In genomic region chr19:5073028-5073427, GRCm38 (mm10) we compare ENCODE assay signal across 8 mouse cellular contexts. TPM values are rescaled to one million over a fixed set of nuclear protein-coding genes. Genes with fewer than 3 reads are reported as not detected.
DNase-seq lines count a peak whose midpoint lies in the region; ATAC-seq lines count a peak whose summit lies in the region.

No protein-coding gene starts in this region.

- peaks cover 50% of the 10 kb centered on the region for H3K4me1 ChIP-seq in heart, embryonic 13.5 days

- DNase-seq in adrenal gland, adult 2 months: peak; percentile 45
- no peak for DNase-seq in adrenal gland, adult 8-10 months
- DNase-seq in B cell, adult 2 months: peak; percentile 61 to 65
- DNase-seq in cerebellum, adult 9-11 months: peak; percentile 47
- DNase-seq in kidney, postnatal 25 days: peak; percentile 69 to 83
- peak; percentile 84 for DNase-seq in testis, postnatal 10 days (ENCODE audit: low spot score)

- H3K36me3 ChIP-seq in heart, embryonic 13.5 days: no peaks in the 10 kb centered on the region

- no peak overlapping the region for H3K9ac ChIP-seq in heart, embryonic 13.5 days

- H3K27me3 ChIP-seq in heart, embryonic 13.5 days (replicated peaks): peaks cover 55% of the 10 kb centered on the region

- peak overlapping the region; percentile 59 for H3K4me3 ChIP-seq in heart, embryonic 13.5 days

- WGBS in heart, embryonic 13.5 days: 1% methylated on average over 15 of the region's 15 CpGs

- H3K27ac ChIP-seq in heart, embryonic 13.5 days (replicated peaks): peak overlapping the region; percentile 76; the same call in 1 of the 2 replicates

- ATAC-seq in heart, embryonic 13.5 days (ENCODE audit: extremely low read depth, insufficient number of reproducible peaks, low FRiP score, low TSS enrichment): no peak
- peak; percentile 50 for ATAC-seq in megakaryocyte, adult 5-6 weeks (ENCODE audit: poor library complexity, severe bottlenecking)

- no peaks in the 10 kb centered on the region for H3K9me3 ChIP-seq in heart, embryonic 13.5 days

- peak overlapping the region; percentile 84 for H3K4me2 ChIP-seq in heart, embryonic 13.5 days

RNA-seq across cellular contexts. Expression of gene Cd248, which starts 5.2 kb away (rescaled TPM):
- 10 to 100 TPM; 10.4 to 19.8 TPM for total RNA-seq in adrenal gland, adult 2 months (2021)
- 23.4 and 24.1 TPM in 2 replicates for polyA plus RNA-seq in adrenal gland, adult 2 months (2012; rRNA removed)
- total RNA-seq in adrenal gland, adult 8-10 months (2022): 10 to 100 TPM in 1 of 4 experiments, 1 to 10 TPM in 3; 8.9 to 11.8 (median 9.2) TPM
- polyA plus RNA-seq in heart, embryonic 13.5 days (2015; fragmentation: Nextera tagmentation; extraction: Ambion mirVana): 17.7 and 23.6 TPM in 2 replicates
- 0.13 TPM in 1 of 2 replicates, not detected in the other for total RNA-seq in megakaryocyte, adult 5-6 weeks (2015)
- total RNA-seq in megakaryocyte, adult 5-6 weeks (2017): not detected in 2 replicates

RNA-seq across cellular contexts. Expression of gene Tmem151a, which starts 12.3 kb away (rescaled TPM):
- total RNA-seq in adrenal gland, adult 2 months (2021): 1 to 10 TPM; 1.2 to 2.9 TPM
- polyA plus RNA-seq in adrenal gland, adult 2 months (2012; rRNA removed): 4.8 and 5.0 TPM in 2 replicates
- total RNA-seq in adrenal gland, adult 8-10 months (2022): 1 to 10 TPM; 2.1 to 2.8 (median 2.6) TPM
- 3.5 and 4.8 TPM in 2 replicates for polyA plus RNA-seq in heart, embryonic 13.5 days (2015; fragmentation: Nextera tagmentation; extraction: Ambion mirVana)
- not detected in 2 replicates for total RNA-seq in megakaryocyte, adult 5-6 weeks (2015)
- total RNA-seq in megakaryocyte, adult 5-6 weeks (2017): not detected in 2 replicates

RNA-seq across cellular contexts. Expression of gene Yif1a, which starts 15.3 kb away (rescaled TPM):
- total RNA-seq in adrenal gland, adult 2 months (2021): 10 to 100 TPM; 69.5 to 82.3 TPM
- polyA plus RNA-seq in adrenal gland, adult 2 months (2012; rRNA removed): 135 and 147 TPM in 2 replicates
- total RNA-seq in adrenal gland, adult 8-10 months (2022): 10 to 100 TPM; 58.5 to 79.0 (median 62.9) TPM
- 84.3 and 94.6 TPM in 2 replicates for polyA plus RNA-seq in heart, embryonic 13.5 days (2015; fragmentation: Nextera tagmentation; extraction: Ambion mirVana)
- total RNA-seq in megakaryocyte, adult 5-6 weeks (2015): 30.6 and 33.4 TPM in 2 replicates
- 8.5 and 14.1 TPM in 2 replicates for total RNA-seq in megakaryocyte, adult 5-6 weeks (2017)

RNA-seq across cellular contexts. Expression of gene Rin1, which starts 22.7 kb away (rescaled TPM):
- total RNA-seq in adrenal gland, adult 2 months (2021): 1 to 10 TPM; 3.1 to 9.6 TPM
- polyA plus RNA-seq in adrenal gland, adult 2 months (2012; rRNA removed): 8.8 and 11.6 TPM in 2 replicates
- 1 to 10 TPM; 4.1 to 8.1 (median 7.7) TPM for total RNA-seq in adrenal gland, adult 8-10 months (2022)
- polyA plus RNA-seq in heart, embryonic 13.5 days (2015; fragmentation: Nextera tagmentation; extraction: Ambion mirVana): 2.4 and 3.5 TPM in 2 replicates
- 0.30 and 0.65 TPM in 2 replicates for total RNA-seq in megakaryocyte, adult 5-6 weeks (2015)
- 0.15 and 0.98 TPM in 2 replicates for total RNA-seq in megakaryocyte, adult 5-6 weeks (2017)

RNA-seq across cellular contexts. Expression of gene Cnih2, which starts 25.3 kb away (rescaled TPM):
- total RNA-seq in adrenal gland, adult 2 months (2021): 1 to 10 TPM; 1.2 to 2.4 TPM
- polyA plus RNA-seq in adrenal gland, adult 2 months (2012; rRNA removed): 7.1 and 13.2 TPM in 2 replicates
- 1 to 10 TPM; 1.5 to 3.2 (median 2.6) TPM for total RNA-seq in adrenal gland, adult 8-10 months (2022)
- 4.6 and 5.8 TPM in 2 replicates for polyA plus RNA-seq in heart, embryonic 13.5 days (2015; fragmentation: Nextera tagmentation; extraction: Ambion mirVana)
- total RNA-seq in megakaryocyte, adult 5-6 weeks (2015): not detected in 2 replicates
- not detected in 2 replicates for total RNA-seq in megakaryocyte, adult 5-6 weeks (2017)

Comparison
In these comparisons a context has a peak if more than half of its experiments do, and no peak if none do; other contexts are left out.
1. RNA of gene Cd248, which starts 5.2 kb away (total RNA-seq): 10.4 to 19.8 TPM in adrenal gland, adult 2 months and 8.9 to 11.8 TPM in adrenal gland, adult 8-10 months; 0.13 TPM in megakaryocyte, adult 5-6 weeks; every median in the first group is over 4 times any median in the second.